Mouse (Mus musculus): ENCODE data around the gene Mrpl16. TPM values are rescaled to one million over a fixed set of nuclear protein-coding genes. Genes with fewer than 3 reads are reported as not detected.

Gene Mrpl16
- polyA plus RNA-seq, 1 experiment from 2014 or later: 44.1 TPM

DNA sequence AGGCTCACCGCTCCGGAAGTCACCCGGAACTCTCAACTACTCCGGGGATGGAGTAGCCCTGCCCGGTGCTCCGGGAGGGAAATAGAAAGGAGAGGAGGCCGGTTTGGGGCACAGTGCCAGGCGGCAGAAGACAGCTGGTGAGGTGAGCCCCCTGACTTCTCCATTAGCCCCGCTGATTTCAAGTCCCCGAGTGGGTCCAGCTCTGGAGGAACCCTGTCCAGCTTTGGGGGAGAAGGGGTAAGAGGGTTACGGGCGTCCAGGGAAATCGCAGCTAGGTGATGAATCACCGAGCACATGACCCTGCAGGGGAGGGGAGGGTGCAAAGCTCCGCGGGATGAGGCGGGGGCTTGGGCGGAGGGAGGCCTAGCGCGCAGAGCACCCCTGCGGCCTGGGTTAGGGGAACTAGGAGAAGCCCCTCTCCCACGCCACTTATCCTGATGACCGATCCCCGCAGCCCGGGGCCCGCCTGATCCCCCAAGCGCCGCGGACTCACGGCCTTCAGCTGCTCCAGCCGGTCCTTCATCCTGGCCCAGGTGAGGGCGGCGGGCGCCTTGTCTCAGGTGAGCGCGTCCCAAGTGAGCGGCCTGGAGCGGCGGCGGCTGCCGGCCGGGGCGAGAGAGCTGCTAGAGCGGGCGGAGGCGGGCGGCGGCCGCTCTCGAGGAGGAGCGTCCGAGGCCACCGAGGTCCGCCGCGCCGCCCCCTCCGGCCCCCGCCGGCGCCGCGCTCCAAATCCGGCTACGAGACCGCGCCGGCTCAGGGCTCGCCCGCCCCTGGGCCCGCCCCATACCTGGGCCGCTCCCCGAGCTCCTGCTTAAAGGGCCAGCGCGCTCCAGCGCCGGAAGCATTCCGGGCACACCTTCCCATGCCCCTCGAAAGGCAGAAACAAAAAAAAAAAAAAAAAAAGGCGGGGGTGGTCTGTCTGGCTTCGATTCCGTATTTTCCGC lies 48.3 kb downstream of the Mrpl16 start:
- under 1% methylated on average over 66 of the region's 83 CpGs for WGBS
- no peak overlapping the region for H3K27ac ChIP-seq (replicated peaks)
- peaks cover 20% of the 10 kb centered on the region for H3K4me1 ChIP-seq
- peak; percentile 72 for ATAC-seq (ENCODE audit: insufficient number of reproducible peaks, low FRiP score, low TSS enrichment, low read depth)
- no peaks in the 10 kb centered on the region for H3K9me3 ChIP-seq (replicated peaks)
- H3K4me3 ChIP-seq (replicated peaks): peak overlapping the region; percentile 67
- H3K4me2 ChIP-seq (replicated peaks): peak overlapping the region; percentile 93
- no peaks in the 10 kb centered on the region for H3K36me3 ChIP-seq
- peaks cover 26% of the 10 kb centered on the region for H3K27me3 ChIP-seq
- H3K9ac ChIP-seq: peak overlapping the region; percentile 44

DNA sequence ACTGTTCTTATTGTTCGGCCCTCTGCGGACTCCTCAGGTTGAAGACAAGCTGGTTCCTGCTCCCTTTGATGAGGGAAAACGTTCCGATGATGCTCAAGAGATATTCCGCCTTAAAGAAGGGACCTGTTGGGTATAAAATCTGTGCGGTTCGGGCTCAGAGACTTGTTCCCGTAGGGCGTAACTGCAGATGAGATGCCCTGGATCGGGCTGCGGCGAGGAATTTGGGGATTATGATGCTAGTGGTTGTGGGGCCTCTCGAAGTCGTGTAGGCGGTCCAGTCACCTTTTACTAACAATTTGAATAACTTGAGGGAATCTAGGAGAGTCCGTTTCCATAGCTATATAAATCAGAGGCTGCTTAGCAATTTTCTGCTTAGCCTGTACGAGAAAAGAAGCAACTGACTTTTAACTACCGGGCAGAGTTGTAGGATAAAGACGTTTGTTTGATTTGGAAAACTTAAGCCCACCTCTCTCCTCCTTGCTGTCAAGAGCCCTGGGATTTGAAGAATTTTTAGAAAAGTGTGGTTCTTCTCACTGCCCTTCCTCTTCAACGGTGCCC lies 49.0 kb downstream of the Mrpl16 start, which contains the start of gene Stx3:
Gene Stx3 (minus strand): TSS at position 261 of the 558 bp plus-strand sequence.
- WGBS: under 1% methylated on average over 20 of the region's 20 CpGs
- Histone ChIP-seq H3K4me2 (replicated peaks) (peak within 1 kb of the TSS; percentile 93), H3K36me3 (no peaks in the 10 kb centered on the region), H3K27ac (replicated peaks) (no peak within 1 kb of the TSS), H3K9me3 (replicated peaks) (no peaks in the 10 kb centered on the region), H3K4me1 (peaks cover 20% of the 10 kb centered on the region), H3K27me3 (peaks cover 26% of the 10 kb centered on the region), H3K9ac (peak within 1 kb of the TSS; percentile 44), H3K4me3 (replicated peaks) (peak within 1 kb of the TSS; percentile 67)
- ATAC-seq (ENCODE audit: insufficient number of reproducible peaks, low FRiP score, low TSS enrichment, low read depth): no peak

DNA sequence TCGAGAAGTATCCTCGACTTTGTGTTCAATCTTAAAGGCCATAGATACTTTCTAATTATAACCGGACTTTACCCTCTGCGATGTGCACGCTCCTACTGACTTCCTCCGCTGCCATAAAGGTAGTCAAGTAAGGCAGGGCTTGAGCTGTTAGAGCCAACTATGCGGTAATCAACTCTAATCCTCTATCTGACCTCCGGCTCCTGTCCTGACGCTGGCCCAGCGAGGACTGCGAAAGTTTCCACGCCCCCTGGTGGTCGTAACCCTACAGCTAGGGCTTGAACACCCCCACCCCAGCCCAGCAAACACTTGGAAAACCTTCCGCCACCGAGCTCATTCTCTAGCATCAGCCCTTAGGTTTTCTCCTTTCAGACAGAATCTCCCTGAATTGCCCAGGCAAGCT lies 49.6 kb downstream of the Mrpl16 start:
- Histone ChIP-seq H3K4me3 (replicated peaks) (peak overlapping the region; percentile 67), H3K27ac (replicated peaks) (no peak overlapping the region), H3K27me3 (peaks cover 26% of the 10 kb centered on the region), H3K9me3 (replicated peaks) (no peaks in the 10 kb centered on the region), H3K4me1 (peaks cover 20% of the 10 kb centered on the region), H3K4me2 (replicated peaks) (peak overlapping the region; percentile 93), H3K9ac (no peak overlapping the region), H3K36me3 (no peaks in the 10 kb centered on the region)
- no peak for ATAC-seq (ENCODE audit: insufficient number of reproducible peaks, low FRiP score, low TSS enrichment, low read depth)
- under 1% methylated on average over 15 of the region's 15 CpGs for WGBS

DNA sequence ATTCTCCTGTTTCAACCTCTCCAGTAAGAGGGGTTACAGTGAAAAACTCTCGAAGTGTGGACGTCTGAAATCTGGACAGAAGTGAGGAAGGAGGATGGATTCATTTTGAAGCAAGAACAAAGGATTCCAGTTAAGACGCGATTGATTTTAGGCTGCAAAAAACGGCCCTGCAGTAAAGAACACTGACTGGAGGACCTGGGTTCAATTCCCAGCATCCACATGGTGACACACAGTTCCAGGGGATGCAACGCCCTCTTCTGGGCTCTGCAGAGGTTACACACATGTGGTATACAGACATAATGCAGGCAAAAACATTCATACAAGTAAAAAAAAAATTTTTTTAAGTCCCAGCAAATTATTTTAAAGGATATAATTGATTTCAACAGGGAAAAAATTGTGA lies 50.0 kb downstream of the Mrpl16 start:
- peak overlapping the region; percentile 67 for H3K4me3 ChIP-seq (replicated peaks)
- H3K4me1 ChIP-seq: peaks cover 20% of the 10 kb centered on the region
- no peaks in the 10 kb centered on the region for H3K36me3 ChIP-seq
- H3K27ac ChIP-seq (replicated peaks): no peak overlapping the region
- H3K9me3 ChIP-seq (replicated peaks): no peaks in the 10 kb centered on the region
- WGBS: 32% methylated on average over 6 of the region's 6 CpGs
- ATAC-seq (ENCODE audit: insufficient number of reproducible peaks, low FRiP score, low TSS enrichment, low read depth): no peak
- H3K9ac ChIP-seq: no peak overlapping the region
- H3K27me3 ChIP-seq: peaks cover 26% of the 10 kb centered on the region
- H3K4me2 ChIP-seq (replicated peaks): peak overlapping the region; percentile 93

DNA sequence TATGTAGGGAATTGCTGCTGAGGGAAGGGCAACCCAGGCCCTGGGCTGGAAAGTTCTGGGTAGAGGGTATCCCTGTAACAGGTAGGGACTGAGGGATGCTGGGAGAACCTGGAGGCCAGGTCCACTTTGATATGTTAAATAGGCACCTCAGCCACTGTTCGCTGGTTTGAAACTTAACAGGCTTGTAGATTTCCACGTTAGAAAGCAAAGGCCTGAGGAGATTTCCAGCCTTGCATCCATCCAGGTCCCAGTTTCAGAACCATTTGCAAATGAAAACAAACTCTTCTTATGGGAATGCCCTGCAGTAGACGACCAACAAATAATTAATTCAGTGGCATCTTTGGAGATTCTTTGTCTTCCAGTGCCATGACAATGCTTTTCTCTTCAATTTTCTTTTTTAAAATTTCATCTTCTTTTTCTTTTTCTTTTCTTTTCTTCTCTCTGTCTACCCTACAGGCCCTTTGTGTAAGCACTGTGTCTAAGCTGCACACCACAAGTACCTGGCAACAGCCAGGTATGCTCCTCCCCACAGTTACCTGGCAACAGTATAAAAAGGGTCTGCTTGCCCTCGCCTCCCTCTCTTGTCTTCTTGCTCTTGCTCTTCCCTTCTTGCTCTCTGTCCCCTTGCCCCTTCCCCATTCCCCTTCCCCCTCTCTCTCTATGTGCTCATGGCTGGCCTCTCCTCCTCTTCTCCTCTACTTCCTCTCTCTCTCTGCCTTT lies 53.3 kb downstream of the Mrpl16 start:
- no peak for ATAC-seq (ENCODE audit: insufficient number of reproducible peaks, low FRiP score, low TSS enrichment, low read depth)
- Histone ChIP-seq H3K27ac (replicated peaks) (no peak overlapping the region), H3K4me3 (replicated peaks) (no peak overlapping the region), H3K4me1 (peaks cover 14% of the 10 kb centered on the region), H3K36me3 (no peaks in the 10 kb centered on the region), H3K27me3 (peaks cover 17% of the 10 kb centered on the region), H3K9ac (no peak overlapping the region), H3K4me2 (replicated peaks) (no peak overlapping the region), H3K9me3 (replicated peaks) (no peaks in the 10 kb centered on the region)
- WGBS: 31% methylated on average over 4 of the region's 4 CpGs

Other genes with a start within 250 kb of the Mrpl16 start
- gene Ms4a4d, start 233.6 kb upstream of the Mrpl16 start, polyA plus RNA-seq (2015; fragmentation: Nextera tagmentation; extraction: Ambion mirVana): 0.97 and 1.1 TPM in 2 replicates
- 8.5 and 10.1 TPM in 2 replicates for gene Ms4a6d, start 165.5 kb upstream of the Mrpl16 start, polyA plus RNA-seq (2015; fragmentation: Nextera tagmentation; extraction: Ambion mirVana)
- gene Ms4a2, start 146.7 kb upstream of the Mrpl16 start, polyA plus RNA-seq (2015; fragmentation: Nextera tagmentation; extraction: Ambion mirVana): 1.5 and 1.6 TPM in 2 replicates
- 0.24 TPM in 1 of 2 replicates, not detected in the other for gene Ms4a3, start 129.5 kb upstream of the Mrpl16 start, polyA plus RNA-seq (2015; fragmentation: Nextera tagmentation; extraction: Ambion mirVana)
- gene Oosp2, start 109.8 kb upstream of the Mrpl16 start, polyA plus RNA-seq (2015; fragmentation: Nextera tagmentation; extraction: Ambion mirVana): not detected in 2 replicates
- gene Oosp1, start 79.2 kb upstream of the Mrpl16 start, polyA plus RNA-seq (2015; fragmentation: Nextera tagmentation; extraction: Ambion mirVana): not detected in 2 replicates
- not detected in 2 replicates for gene Oosp3, start 73.3 kb upstream of the Mrpl16 start, polyA plus RNA-seq (2015; fragmentation: Nextera tagmentation; extraction: Ambion mirVana)
- not detected in 2 replicates for gene Gif, start 22.8 kb upstream of the Mrpl16 start, polyA plus RNA-seq (2015; fragmentation: Nextera tagmentation; extraction: Ambion mirVana)
- gene Stx3, start 49.0 kb downstream of the Mrpl16 start, polyA plus RNA-seq (2015; fragmentation: Nextera tagmentation; extraction: Ambion mirVana): 10.4 and 10.7 TPM in 2 replicates
- gene Olfr1417, start 68.8 kb downstream of the Mrpl16 start, polyA plus RNA-seq (2015; fragmentation: Nextera tagmentation; extraction: Ambion mirVana): not detected in 2 replicates
- not detected in 2 replicates for gene Olfr1418, start 90.7 kb downstream of the Mrpl16 start, polyA plus RNA-seq (2015; fragmentation: Nextera tagmentation; extraction: Ambion mirVana)
- gene Olfr1419, start 104.7 kb downstream of the Mrpl16 start, polyA plus RNA-seq (2015; fragmentation: Nextera tagmentation; extraction: Ambion mirVana): not detected in 2 replicates
- 0.05 TPM in 1 of 2 replicates, not detected in the other for gene Olfr1420, start 116.2 kb downstream of the Mrpl16 start, polyA plus RNA-seq (2015; fragmentation: Nextera tagmentation; extraction: Ambion mirVana)
- gene Patl1, start 142.0 kb downstream of the Mrpl16 start, polyA plus RNA-seq (2015; fragmentation: Nextera tagmentation; extraction: Ambion mirVana): 17.1 and 17.7 TPM in 2 replicates
- gene Osbp, start 195.6 kb downstream of the Mrpl16 start, polyA plus RNA-seq (2015; fragmentation: Nextera tagmentation; extraction: Ambion mirVana): 4.5 and 5.4 TPM in 2 replicates

Measured in embryonic facial prominence, embryonic 15.5 days (tissue).